Mouse (Mus musculus) lung, embryonic 16.5 days (tissue): ENCODE measurements around the gene Smpdl3b. TPM values are rescaled to one million over a fixed set of nuclear protein-coding genes. Genes with fewer than 3 reads are reported as not detected.
"Not testable (repeated sequence)": the region's sequence is repeated elsewhere in the genome, so short reads cannot be mapped to it uniquely, and the experiment has no call there.

Source experiments
- ATAC-seq: fragments of 200-750 bp; cut with Nextera tagmentation; 2 replicates; pipeline ENCODE4 v1.8.0; 2017; ENCODE audit warnings: low read depth, mild to moderate bottlenecking, moderate library complexity
- H3K27ac ChIP-seq: fragments of 300-500 bp; sonication (generic); 2 replicates; pipeline ENCODE4 v1.5.1; 2014; ENCODE audit warnings: mild to moderate bottlenecking, control low read depth, low read length
- H3K27me3 ChIP-seq: fragments of 300-500 bp; sonication (generic); 2 replicates; pipeline ENCODE4 v1.6.1; 2014; ENCODE audit warnings: low read depth, low read length, mixed read lengths; ENCODE audit not compliant: control insufficient read depth, insufficient read depth
- H3K36me3 ChIP-seq: fragments of 300-500 bp; sonication (generic); 2 replicates; pipeline ENCODE4 v1.6.1; 2014; ENCODE audit warnings: low read length; ENCODE audit not compliant: control insufficient read depth, insufficient read depth
- H3K4me1 ChIP-seq: fragments of 300-500 bp; sonication (generic); replicated peaks from 2 replicates; pipeline ENCODE4 v1.6.1; 2014; ENCODE audit warnings: low read length, mixed read lengths; ENCODE audit not compliant: control insufficient read depth, insufficient read depth
- H3K4me2 ChIP-seq: fragments of 300-500 bp; sonication (generic); 2 replicates; pipeline ENCODE4 v1.6.1; 2014; ENCODE audit warnings: low read depth, low read length, control low read depth
- H3K4me3 ChIP-seq: fragments of 300-500 bp; sonication (generic); 2 replicates; pipeline ENCODE4 v1.5.1; 2014; ENCODE audit warnings: mild to moderate bottlenecking, low read length, control low read depth
- H3K9ac ChIP-seq: fragments of 300-500 bp; sonication (generic); 2 replicates; pipeline ENCODE4 v1.6.1; 2014; ENCODE audit warnings: low read length, control low read depth
- H3K9me3 ChIP-seq: fragments of 300-500 bp; sonication (generic); 2 replicates; pipeline ENCODE4 v1.6.1; 2016; ENCODE audit warnings: low read length; ENCODE audit not compliant: control insufficient read depth
- WGBS: fragments of 180-500 bp; shearing (Covaris S2); extraction: QIAGEN DNeasy Blood & Tissue Kit; methylation state at CpG from one replicate; pipeline ENCODE4 v1.1.7; 2014; 5-methylcytosine and 5-hydroxymethylcytosine counted together
- polyA plus RNA-seq: library from polyadenylated mRNA; unstranded; fragments of >200 nt; fragmentation: Nextera tagmentation; extraction: Ambion mirVana; gene quantifications from 2 replicates; pipeline ENCODE4 v1.2.1, GENCODE M21; 2015

Gene Smpdl3b
- polyA plus RNA-seq, 1 experiment from 2014 or later = 6.0 TPM

DNA sequence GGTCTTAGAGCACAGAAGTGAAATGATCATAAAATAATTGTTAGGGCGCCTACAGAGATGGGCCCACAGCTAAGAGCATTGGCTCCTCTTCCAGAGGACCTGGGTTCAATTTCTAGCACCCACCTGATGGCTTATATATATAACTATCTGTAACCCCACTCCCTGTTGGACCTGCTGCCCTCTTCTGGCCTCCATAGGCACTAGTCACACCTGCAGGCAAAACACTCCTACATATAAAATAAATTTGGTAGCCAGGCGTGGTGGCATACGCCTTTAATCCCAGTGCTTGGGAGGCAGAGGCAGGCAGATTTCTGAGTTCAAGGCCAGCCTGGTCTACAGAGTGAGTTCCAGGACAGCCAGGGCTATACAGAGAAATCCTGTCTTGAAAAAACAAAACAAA, 6.1 kb upstream of the Smpdl3b start:
- H3K4me3 ChIP-seq, H3K9me3 ChIP-seq, H3K9ac ChIP-seq, ATAC-seq, H3K4me2 ChIP-seq, H3K27me3 ChIP-seq, H3K36me3 ChIP-seq, H3K4me1 ChIP-seq, H3K27ac ChIP-seq: not testable (repeated sequence)
- 77% methylated on average over 3 of the region's 3 CpGs for WGBS

- H3K27me3 ChIP-seq = peaks cover 3% of the 10 kb centered on the region
- WGBS = 60% methylated on average over 6 of the region's 6 CpGs
- H3K9me3 ChIP-seq = no peaks in the 10 kb centered on the region
- ATAC-seq = no peak
- H3K9ac ChIP-seq = no peak overlapping the region
- no peaks in the 10 kb centered on the region for H3K4me1 ChIP-seq
- H3K27ac ChIP-seq = no peak overlapping the region
- H3K4me2 ChIP-seq = no peak overlapping the region
- no peaks in the 10 kb centered on the region for H3K36me3 ChIP-seq
- no peak overlapping the region for H3K4me3 ChIP-seq
Observed at GRCm38 (mm10) chr4:132762602-132763001, 5.5 kb upstream of the Smpdl3b start.

DNA sequence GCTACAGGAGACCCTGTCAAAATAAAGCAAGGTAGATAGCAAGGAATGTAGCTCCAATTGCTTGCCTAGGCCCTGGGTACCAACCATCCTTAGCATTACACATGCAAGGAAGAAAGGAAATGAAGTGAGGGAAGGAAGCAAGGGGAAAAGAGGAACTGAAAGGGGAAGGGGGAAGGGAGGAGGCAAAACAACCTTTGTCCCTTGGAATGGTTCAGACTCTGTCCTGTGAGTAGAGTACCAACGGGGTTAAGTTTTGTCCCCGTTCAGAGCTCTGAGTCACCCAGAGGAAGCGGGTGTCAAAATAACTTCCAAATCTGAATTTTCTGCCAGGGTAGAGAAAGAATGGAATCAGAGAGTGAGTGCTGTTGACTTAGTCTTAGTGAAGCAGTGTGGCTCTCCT, 3.2 kb upstream of the Smpdl3b start:
- no peak overlapping the region for H3K4me3 ChIP-seq

DNA sequence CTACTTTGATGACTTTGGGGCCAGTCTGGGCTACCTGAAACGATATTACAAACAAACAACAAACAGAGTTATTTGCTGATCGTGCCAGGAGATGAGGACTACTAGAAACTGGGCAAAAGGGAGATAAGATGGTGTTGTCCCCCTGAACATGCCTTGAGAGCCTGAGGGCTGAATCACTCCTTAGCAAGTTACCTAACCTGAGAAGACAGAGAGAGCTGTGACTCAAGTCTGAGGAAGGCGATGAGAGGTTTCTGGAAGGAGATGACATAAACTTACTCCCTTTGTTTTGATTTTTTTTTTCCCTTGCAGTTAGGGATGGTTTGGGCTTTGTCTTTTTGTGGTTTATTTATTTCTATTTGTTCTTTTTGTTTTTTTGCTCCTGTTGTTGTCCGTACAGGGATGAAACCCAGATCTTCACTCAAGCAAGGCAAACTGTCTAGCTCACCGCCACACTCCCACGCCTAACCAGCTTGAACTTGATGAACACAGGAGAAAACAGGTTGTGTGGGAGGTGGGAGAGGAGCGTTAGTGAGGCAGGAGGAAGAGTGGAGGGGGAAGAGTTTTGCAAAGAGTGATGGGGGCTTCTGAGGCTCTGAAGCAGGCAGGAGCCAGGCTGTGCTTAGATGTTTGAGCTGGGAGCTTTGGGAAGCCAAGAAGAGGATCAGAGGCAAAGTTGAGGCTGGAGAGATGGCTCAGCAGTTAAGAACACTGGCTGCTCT, 740 bp upstream of the Smpdl3b start:
- Histone ChIP-seq H3K36me3 (no peaks in the 10 kb centered on the region), H3K9ac (no peak overlapping the region), H3K27me3 (peaks cover 7% of the 10 kb centered on the region), H3K9me3 (no peaks in the 10 kb centered on the region), H3K4me3 (no peak overlapping the region), H3K27ac (no peak overlapping the region), H3K4me2 (no peak overlapping the region), H3K4me1 (peaks cover 4% of the 10 kb centered on the region)
- no peak for ATAC-seq
- WGBS = 74% methylated on average over 7 of the region's 7 CpGs

More for the DNA sequence above, 3.2 kb upstream of the Smpdl3b start:
- peaks cover 7% of the 10 kb centered on the region for H3K27me3 ChIP-seq
- H3K27ac ChIP-seq = no peak overlapping the region
- no peaks in the 10 kb centered on the region for H3K36me3 ChIP-seq
- H3K4me2 ChIP-seq = no peak overlapping the region
- H3K9me3 ChIP-seq = no peaks in the 10 kb centered on the region
- no peak overlapping the region for H3K9ac ChIP-seq
- WGBS = 32% methylated on average over 3 of the region's 3 CpGs
- H3K4me1 ChIP-seq = peaks cover 4% of the 10 kb centered on the region
- no peak for ATAC-seq

DNA sequence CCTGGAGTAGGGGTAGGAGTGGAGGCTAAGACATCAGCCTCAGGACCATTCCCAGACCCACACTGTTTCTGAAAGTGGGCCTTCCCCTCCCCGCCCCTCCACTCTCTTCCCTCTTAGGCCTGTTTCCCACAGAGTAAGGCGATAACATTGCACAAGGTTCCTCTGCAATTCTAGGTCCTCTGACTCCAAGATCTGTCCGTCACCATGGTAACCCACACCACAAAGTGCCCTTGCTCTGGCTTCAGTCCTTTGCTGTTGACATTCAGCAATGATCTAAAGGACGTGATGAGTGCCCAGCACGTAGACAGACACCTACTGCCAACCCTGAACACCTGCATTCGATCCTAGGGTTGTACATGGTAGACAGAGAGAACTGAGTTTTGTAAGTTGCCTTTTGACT, 4.1 kb downstream of the Smpdl3b start:
- Histone ChIP-seq H3K27me3 (peaks cover 7% of the 10 kb centered on the region), H3K9me3 (no peaks in the 10 kb centered on the region), H3K36me3 (no peaks in the 10 kb centered on the region), H3K4me2 (no peak overlapping the region), H3K4me3 (no peak overlapping the region), H3K27ac (no peak overlapping the region), H3K9ac (no peak overlapping the region), H3K4me1 (peaks cover 4% of the 10 kb centered on the region)
- peak; percentile 71 for ATAC-seq
- WGBS = 43% methylated on average over 6 of the region's 6 CpGs

GRCm38 (mm10) chr4:132749258-132749982, 7.6 kb downstream of the Smpdl3b start:
- Histone ChIP-seq H3K36me3 (no peaks in the 10 kb centered on the region), H3K27ac (no peak overlapping the region), H3K9ac (no peak overlapping the region), H3K9me3 (no peaks in the 10 kb centered on the region), H3K4me3 (no peak overlapping the region), H3K4me2 (no peak overlapping the region), H3K4me1 (no peaks in the 10 kb centered on the region), H3K27me3 (no peaks in the 10 kb centered on the region)
- ATAC-seq = no peak
- 76% methylated on average over 6 of the region's 6 CpGs for WGBS

DNA sequence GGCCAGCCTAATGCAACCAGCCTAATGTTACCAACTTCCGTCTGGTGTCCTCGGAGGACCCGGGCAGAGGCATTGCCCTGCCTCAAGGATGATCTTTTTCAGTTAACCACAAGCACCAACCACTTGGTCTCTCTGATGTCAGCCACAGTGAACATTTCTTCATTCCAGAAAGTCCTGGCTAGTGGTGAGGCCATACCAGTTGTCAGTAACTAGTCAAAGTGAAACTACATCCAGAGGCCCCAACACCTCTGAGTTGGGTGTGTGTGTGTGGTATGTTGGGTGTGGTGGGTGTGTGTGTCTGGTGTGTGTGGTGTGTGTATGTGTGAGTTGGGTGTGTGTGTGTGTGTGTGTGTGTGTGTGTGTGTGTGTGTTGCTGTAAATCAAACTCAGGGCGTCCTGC, 8.3 kb downstream of the Smpdl3b start:
- Histone ChIP-seq H3K9ac (no peak overlapping the region), H3K4me1 (no peaks in the 10 kb centered on the region), H3K27me3 (no peaks in the 10 kb centered on the region), H3K36me3 (no peaks in the 10 kb centered on the region), H3K27ac (no peak overlapping the region), H3K9me3 (no peaks in the 10 kb centered on the region), H3K4me3 (no peak overlapping the region), H3K4me2 (no peak overlapping the region)
- 93% methylated on average over 4 of the region's 4 CpGs for WGBS
- ATAC-seq = no peak

GRCm38 (mm10) chr4:132747664-132748259, 9.3 kb downstream of the Smpdl3b start:
- H3K9ac ChIP-seq = peak overlapping the region; percentile 44
- H3K36me3 ChIP-seq = no peaks in the 10 kb centered on the region
- H3K4me2 ChIP-seq = peak overlapping the region; percentile 37
- H3K27ac ChIP-seq = peak overlapping the region; percentile 65
- peak overlapping the region; percentile 32 for H3K4me3 ChIP-seq
- H3K27me3 ChIP-seq = no peaks in the 10 kb centered on the region
- 29% methylated on average over 9 of the region's 9 CpGs for WGBS
- ATAC-seq = peak; percentile 69
- H3K4me1 ChIP-seq = no peaks in the 10 kb centered on the region
- H3K9me3 ChIP-seq = no peaks in the 10 kb centered on the region

- no peaks in the 10 kb centered on the region for H3K36me3 ChIP-seq
- 82% methylated on average over 9 of the region's 9 CpGs for WGBS
- H3K9ac ChIP-seq = no peak overlapping the region; the same call in 1 of the 2 replicates
- no peak overlapping the region; the same call in 1 of the 2 replicates for H3K4me2 ChIP-seq
- H3K4me1 ChIP-seq = no peaks in the 10 kb centered on the region
- H3K27me3 ChIP-seq = no peaks in the 10 kb centered on the region
- no peak for ATAC-seq
- H3K27ac ChIP-seq = peak overlapping the region; percentile 65
- no peak overlapping the region; the same call in 1 of the 2 replicates for H3K4me3 ChIP-seq
- H3K9me3 ChIP-seq = no peaks in the 10 kb centered on the region
Observed at GRCm38 (mm10) chr4:132746911-132747517, 10.0 kb downstream of the Smpdl3b start.
